In the genomic region with DNA sequence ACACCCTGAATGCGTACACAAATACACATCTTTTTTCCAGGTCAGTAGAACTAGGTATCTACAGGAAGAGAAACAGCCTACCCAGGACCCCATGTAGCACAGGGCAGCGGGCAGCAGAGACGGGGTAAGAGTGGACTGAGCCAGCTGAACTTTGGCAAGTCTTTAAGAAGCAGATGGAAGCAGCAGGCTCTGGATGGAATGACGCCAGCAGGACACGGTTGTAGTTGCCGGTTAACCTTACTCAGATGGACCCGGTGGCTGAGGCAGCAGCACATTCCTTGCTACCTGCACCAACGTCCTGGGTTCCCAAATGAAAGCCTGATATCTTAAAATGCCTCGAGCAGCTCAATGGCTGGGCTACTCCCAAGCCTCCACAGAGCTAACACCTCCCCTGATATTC, we compare ENCODE assay signal across 16 mouse cellular contexts. TPM values are rescaled to one million over a fixed set of nuclear protein-coding genes. Genes with fewer than 3 reads are reported as not detected.
DNase-seq lines count a peak whose midpoint lies in the region; ATAC-seq lines count a peak whose summit lies in the region.
"Had no signal": no experiment of that assay in that cellular context is flagged by ENCODE, and none has a peak within 500 bp of the region (broad histone marks: within the 10 kb centered on the region; RNA-seq: fewer than 3 reads in every experiment).

No protein-coding gene starts in this region.

- no peaks in the 10 kb centered on the region for H3K4me1 ChIP-seq in kidney, embryonic 14.5 days (ENCODE audit: control insufficient read depth, insufficient read depth, low read length)
- H3K4me1 ChIP-seq: heart, embryonic 15.5 days; neural tube, embryonic 15.5 days had no signal

- no peak overlapping the region for H3K4me3 ChIP-seq in kidney, embryonic 14.5 days (ENCODE audit: low read length)
- H3K4me3 ChIP-seq: heart, embryonic 15.5 days; neural tube, embryonic 15.5 days had no signal

- no peak overlapping the region for H3K4me2 ChIP-seq in kidney, embryonic 14.5 days (replicated peaks; ENCODE audit: low read depth, low read length)
- H3K4me2 ChIP-seq: heart, embryonic 15.5 days; neural tube, embryonic 15.5 days had no signal

- H3K9me3 ChIP-seq in kidney, embryonic 14.5 days (ENCODE audit: control insufficient read depth, low read length), result no peaks in the 10 kb centered on the region
- H3K9me3 ChIP-seq: heart, embryonic 15.5 days; neural tube, embryonic 15.5 days had no signal

- H3K27me3 ChIP-seq in kidney, embryonic 14.5 days (ENCODE audit: control insufficient read depth, insufficient read depth, low read length), result no peaks in the 10 kb centered on the region
- H3K27me3 ChIP-seq: heart, embryonic 15.5 days; neural tube, embryonic 15.5 days had no signal

- ATAC-seq in kidney, embryonic 14.5 days (ENCODE audit: low FRiP score, low TSS enrichment), result no peak
- ATAC-seq: forebrain, embryonic 14.5 days had no signal

- no peak overlapping the region for H3K9ac ChIP-seq in kidney, embryonic 14.5 days (ENCODE audit: low read depth, low read length)
- H3K9ac ChIP-seq: heart, embryonic 15.5 days; neural tube, embryonic 15.5 days had no signal

- DNase-seq in adrenal gland, postnatal 25 days, result peak; percentile 27
- no peak for DNase-seq in adrenal gland, postnatal 4 days (ENCODE audit: low spot score in 2 of 2)
- DNase-seq in kidney, adult 11 months, result peak; percentile 72
- peak; percentile 83 for DNase-seq in cerebellum, adult 11-12 months
- peak; percentile 81 to 84 for DNase-seq in kidney, postnatal 36 days
- no peak for DNase-seq in layer of hippocampus, adult 18-20 months (ENCODE audit: low spot score in 2 of 2)
- DNase-seq in urinary bladder, postnatal 14 days (ENCODE audit: low spot score), result no peak
- DNase-seq: adrenal gland, adult 2 months; liver had no signal

- 74% methylated on average over 9 of the region's 9 CpGs for WGBS in kidney, embryonic 14.5 days

- no peak overlapping the region for H3K27ac ChIP-seq in kidney, embryonic 14.5 days (ENCODE audit: low read depth, low read length)
- H3K27ac ChIP-seq: heart, embryonic 15.5 days; neural tube, embryonic 15.5 days had no signal

- peaks cover 30% of the 10 kb centered on the region for H3K36me3 ChIP-seq in kidney, embryonic 14.5 days (ENCODE audit: control insufficient read depth, insufficient read depth, low read length)

RNA-seq across cellular contexts. Expression of gene Srprb, which starts 15.2 kb away (rescaled TPM):
- total RNA-seq in adrenal gland, postnatal 25 days (2021), result 40.8 and 43.5 TPM in 2 replicates
- 10 to 100 TPM; 27.2 to 27.6 TPM for total RNA-seq in adrenal gland, postnatal 4 days (2021)
- polyA plus RNA-seq in kidney, embryonic 14.5 days (2014; fragmentation: Nextera tagmentation; extraction: Ambion mirVana), result 48.0 and 63.6 TPM in 2 replicates
- total RNA-seq in layer of hippocampus, adult 18-20 months (2021), result 10 to 100 TPM; 21.1 to 21.7 TPM

RNA-seq across cellular contexts. Expression of gene Gm20425, which starts 43.4 kb away (rescaled TPM):
- total RNA-seq in adrenal gland, postnatal 25 days (2021), result 9.4 and 18.8 TPM in 2 replicates
- total RNA-seq in adrenal gland, postnatal 4 days (2021), result 10 to 100 TPM; 12.4 to 14.8 TPM
- 1.4 TPM in 1 of 2 replicates, not detected in the other for polyA plus RNA-seq in kidney, embryonic 14.5 days (2014; fragmentation: Nextera tagmentation; extraction: Ambion mirVana)
- total RNA-seq in layer of hippocampus, adult 18-20 months (2021), result 10 to 100 TPM; 11.5 TPM
- total RNA-seq: megakaryocyte-erythroid progenitor cell, adult 5-6 weeks; MEL had no signal
- polyA plus RNA-seq: adrenal gland, adult 2 months; urinary bladder, adult 2 months had no signal

RNA-seq across cellular contexts. Expression of gene Trf, which starts 43.5 kb away (rescaled TPM):
- 43.2 and 174 TPM in 2 replicates for total RNA-seq in adrenal gland, postnatal 25 days (2021)
- 1,000 to 10,000 TPM in 1 of 2 experiments, 100 to 1,000 TPM in 1; 136 to 2,496 TPM for total RNA-seq in adrenal gland, postnatal 4 days (2021)
- polyA plus RNA-seq in kidney, embryonic 14.5 days (2014; fragmentation: Nextera tagmentation; extraction: Ambion mirVana), result 12.8 and 17.2 TPM in 2 replicates
- total RNA-seq in layer of hippocampus, adult 18-20 months (2021), result 100 to 1,000 TPM; 283 to 288 TPM
- total RNA-seq: MEL had no signal

Comparison
In these comparisons a context has a peak if more than half of its experiments do, and no peak if none do; other contexts are left out.
1. DNase-seq: peak in adrenal gland, postnatal 25 days (single experiment), kidney, adult 11 months (single experiment), cerebellum, adult 11-12 months (single experiment) and kidney, postnatal 36 days (2 of 2); none in adrenal gland, postnatal 4 days (0 of 2), layer of hippocampus, adult 18-20 months (0 of 2) and urinary bladder, postnatal 14 days (single experiment).